Mouse (Mus musculus) embryonic fibroblast, embryonic 13.5 days (primary cell): ENCODE data around the gene Ciapin1.

Source experiments
- CTCF ChIP-seq: IDR thresholded peaks from 2 replicates; pipeline ENCODE4 v1.5.1; 2011; ENCODE audit warnings: mild to moderate bottlenecking, control low read depth, low read length, moderate library complexity, borderline replicate concordance; ENCODE audit not compliant: insufficient read depth
- POLR2A ChIP-seq: IDR thresholded peaks from 2 replicates; pipeline ENCODE4 v1.6.1; 2011; ENCODE audit warnings: low read depth, mild to moderate bottlenecking, control low read depth, low read length, moderate library complexity

GRCm38 (mm10) chr8:94770945-94771344 is 67.2 kb downstream of the Ciapin1 start:
- no peak for TF ChIP-seq CTCF
- no peak for TF ChIP-seq POLR2A
